Mouse (Mus musculus) liver, postnatal 0 days (tissue): ENCODE results near the gene Pecam1.
"Not testable (repeated sequence)": the region's sequence is repeated elsewhere in the genome, so short reads cannot be mapped to it uniquely, and the experiment has no call there.

Source experiments
- CTCF ChIP-seq: sonication (generic); IDR thresholded peaks from 2 replicates; pipeline ENCODE4 v1.5.1; 2016; ENCODE audit warnings: antibody characterized with exemption, low read depth
- EP300 ChIP-seq: IDR thresholded peaks from 2 replicates; pipeline ENCODE4 v1.6.1; 2016; ENCODE audit warnings: antibody characterized with exemption, low read depth, mild to moderate bottlenecking

- not testable (repeated sequence) for TF ChIP-seq CTCF, EP300
Measured at GRCm38 (mm10) chr11:106618768-106619167, 131.7 kb downstream of the Pecam1 start.
